Mouse (Mus musculus) testis, adult 2 months (tissue): ENCODE results near the gene Ldlrad2. TPM values are rescaled to one million over a fixed set of nuclear protein-coding genes. Genes with fewer than 3 reads are reported as not detected.
"Not testable (repeated sequence)": the region's sequence is repeated elsewhere in the genome, so short reads cannot be mapped to it uniquely, and the experiment has no call there.

ENCODE experiments used
- H3K27ac ChIP-seq: fragments of 200-500 bp; 2 replicates; pipeline ENCODE4 v1.5.1; 2012; ENCODE audit warnings: low read depth, low read length; ENCODE audit not compliant: control insufficient read depth, insufficient read depth
- H3K27me3 ChIP-seq: fragments of 200-500 bp; 2 replicates; pipeline ENCODE4 v1.6.1; 2012; ENCODE audit warnings: mild to moderate bottlenecking, low read length, moderate library complexity; ENCODE audit not compliant: control insufficient read depth, insufficient read depth
- H3K36me3 ChIP-seq: fragments of 200-500 bp; 2 replicates; pipeline ENCODE4 v1.6.1; 2012; ENCODE audit warnings: mild to moderate bottlenecking, low read length; ENCODE audit not compliant: control insufficient read depth, insufficient read depth
- H3K4me1 ChIP-seq: fragments of 200-500 bp; 2 replicates; pipeline ENCODE4 v1.6.1; 2012; ENCODE audit warnings: low read length; ENCODE audit not compliant: control insufficient read depth, insufficient read depth
- H3K4me3 ChIP-seq: fragments of 200-500 bp; 2 replicates; pipeline ENCODE4 v1.5.1; 2012; ENCODE audit warnings: low read depth, mild to moderate bottlenecking, low read length, moderate library complexity, mixed read lengths; ENCODE audit not compliant: control insufficient read depth
- CTCF ChIP-seq: fragments of 200-500 bp; IDR thresholded peaks from 2 replicates; pipeline ENCODE4 v1.5.1; 2012; ENCODE audit warnings: low read depth, mild to moderate bottlenecking, inconsistent platforms, low read length, moderate library complexity; ENCODE audit not compliant: control insufficient read depth, insufficient read depth, insufficient replicate concordance
- POLR2A ChIP-seq: fragments of 200-500 bp; IDR thresholded peaks from 2 replicates; pipeline ENCODE4 v1.6.1; 2012; ENCODE audit warnings: low read depth, mild to moderate bottlenecking, inconsistent platforms, low read length, moderate library complexity; ENCODE audit not compliant: control insufficient read depth
- polyA plus RNA-seq: library from polyadenylated mRNA; depleted of rRNA; stranded (reverse); fragments of >200 nt; gene quantifications from 2 replicates; pipeline ENCODE4 v1.2.3, GENCODE M21; 2012

Gene Ldlrad2
- polyA plus RNA-seq, 1 experiment: 0.86 TPM

GRCm38 (mm10) chr4:137598577-137598976 is 24.2 kb upstream of the Ldlrad2 start:
- Histone ChIP-seq H3K36me3 (no peaks in the 10 kb centered on the region), H3K4me1 (peaks cover 6% of the 10 kb centered on the region), H3K27ac (no peak overlapping the region; the same call in 1 of the 2 replicates), H3K4me3 (no peak overlapping the region), H3K27me3 (no peaks in the 10 kb centered on the region)
- no peak for TF ChIP-seq CTCF
- TF ChIP-seq POLR2A: no peak

- H3K4me3 ChIP-seq: no peak overlapping the region
- H3K4me1 ChIP-seq: peaks cover 6% of the 10 kb centered on the region
- H3K36me3 ChIP-seq: no peaks in the 10 kb centered on the region
- H3K27ac ChIP-seq: peak overlapping the region; percentile 39; the same call in 1 of the 2 replicates
- no peak for TF ChIP-seq POLR2A
- no peak for TF ChIP-seq CTCF
- no peaks in the 10 kb centered on the region for H3K27me3 ChIP-seq
These were observed 22.8 kb upstream of the Ldlrad2 start for GRCm38 (mm10) chr4:137597098-137597630.

DNA sequence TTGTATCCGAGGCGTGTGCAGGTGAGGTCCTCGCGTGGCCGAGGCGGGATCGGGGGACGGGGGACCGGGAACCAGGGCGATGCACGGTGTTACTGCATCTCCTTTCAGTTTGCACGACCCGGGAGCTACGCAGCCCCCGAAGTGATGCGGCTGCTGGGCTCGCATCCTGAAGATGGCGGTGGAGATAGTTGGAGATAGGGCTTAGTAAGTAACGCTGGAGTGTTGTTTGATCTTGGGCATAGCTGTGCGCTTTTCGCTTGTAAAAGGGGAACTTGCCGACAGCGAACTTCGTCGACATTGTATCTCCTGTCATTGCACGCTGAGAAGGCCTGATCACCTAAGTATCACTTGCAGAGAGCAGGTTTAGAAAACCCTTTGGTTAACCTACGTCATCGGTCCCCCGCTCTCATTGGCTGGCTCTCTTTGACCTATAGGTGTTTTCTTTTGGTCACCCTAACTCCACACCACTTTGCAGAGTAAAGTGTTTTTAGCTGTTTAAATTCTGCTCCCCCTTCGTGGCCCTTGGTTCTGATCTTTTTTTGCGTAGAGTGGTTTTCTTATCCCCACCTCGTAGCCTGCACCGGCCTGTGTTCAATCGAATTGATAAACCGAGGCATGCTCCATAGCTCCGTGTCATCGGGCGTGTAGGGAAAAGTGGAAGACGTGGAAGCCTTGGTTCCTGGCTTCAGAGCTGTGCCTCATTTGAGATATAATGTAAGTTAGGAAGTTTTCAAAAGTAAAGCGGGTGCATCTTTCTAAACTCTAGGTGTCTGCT is 20.3 kb upstream of the Ldlrad2 start:
- no peaks in the 10 kb centered on the region for H3K27me3 ChIP-seq
- no peak for TF ChIP-seq POLR2A
- no peak for TF ChIP-seq CTCF
- peak overlapping the region; percentile 93 for H3K4me3 ChIP-seq
- peaks cover 3% of the 10 kb centered on the region for H3K4me1 ChIP-seq
- peak overlapping the region; percentile 82 for H3K27ac ChIP-seq
- no peaks in the 10 kb centered on the region for H3K36me3 ChIP-seq

DNA sequence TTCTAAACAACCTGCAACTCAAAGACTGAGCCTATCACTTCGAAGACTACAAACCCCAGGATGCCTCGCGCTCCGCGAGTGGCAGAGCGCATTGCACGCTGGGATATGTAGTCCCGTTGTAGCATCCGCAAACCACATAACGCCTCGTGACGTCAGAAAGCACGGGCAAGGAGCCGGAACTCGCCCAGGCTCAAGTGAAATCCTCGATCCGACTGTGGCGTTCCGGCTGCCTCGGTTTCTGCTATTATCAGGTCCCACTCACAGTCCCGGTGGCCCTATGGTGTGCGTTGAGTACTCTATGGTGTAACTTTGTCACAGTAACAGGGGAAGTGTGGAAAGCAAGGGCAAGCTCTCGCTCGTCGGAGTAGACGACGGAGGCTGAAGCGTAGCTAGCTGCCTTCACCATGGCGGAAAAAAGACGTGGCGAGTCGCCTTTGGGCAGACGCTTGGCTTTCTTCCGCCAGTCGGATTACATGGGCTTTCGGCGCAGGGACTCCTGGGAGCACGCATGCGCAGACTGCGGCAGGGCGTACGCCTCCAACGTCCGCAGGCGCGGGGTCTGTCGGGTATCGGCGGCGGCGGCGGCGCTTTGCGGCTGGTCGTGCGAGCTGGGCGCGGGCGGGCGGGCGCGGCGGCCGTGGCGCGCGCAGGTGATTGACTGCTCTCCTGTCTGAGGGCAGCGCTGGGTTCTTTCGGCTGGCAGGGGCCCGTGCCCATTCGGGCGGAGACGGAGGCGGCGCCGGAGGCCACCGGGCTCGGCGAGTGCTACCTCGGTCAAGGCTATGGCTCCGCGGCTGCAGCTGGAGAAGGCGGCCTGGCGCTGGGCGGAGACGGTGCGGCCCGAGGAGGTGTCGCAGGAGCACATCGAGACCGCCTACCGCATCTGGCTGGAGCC is 19.5 kb upstream of the Ldlrad2 start, which contains the start of gene Usp48:
TSS of gene Usp48 (plus strand) at position 155 of the 895 bp plus-strand sequence.
- Histone ChIP-seq H3K27me3 (no peaks in the 10 kb centered on the region), H3K4me3 (peak within 1 kb of the TSS; percentile 93), H3K4me1 (peaks cover 3% of the 10 kb centered on the region), H3K27ac (peak within 1 kb of the TSS; percentile 99), H3K36me3 (no peaks in the 10 kb centered on the region)
- TF ChIP-seq POLR2A (peak; percentile 96), CTCF (0 out of 2 replicates have a peak, but pooled peaks have one; percentile 3)

DNA sequence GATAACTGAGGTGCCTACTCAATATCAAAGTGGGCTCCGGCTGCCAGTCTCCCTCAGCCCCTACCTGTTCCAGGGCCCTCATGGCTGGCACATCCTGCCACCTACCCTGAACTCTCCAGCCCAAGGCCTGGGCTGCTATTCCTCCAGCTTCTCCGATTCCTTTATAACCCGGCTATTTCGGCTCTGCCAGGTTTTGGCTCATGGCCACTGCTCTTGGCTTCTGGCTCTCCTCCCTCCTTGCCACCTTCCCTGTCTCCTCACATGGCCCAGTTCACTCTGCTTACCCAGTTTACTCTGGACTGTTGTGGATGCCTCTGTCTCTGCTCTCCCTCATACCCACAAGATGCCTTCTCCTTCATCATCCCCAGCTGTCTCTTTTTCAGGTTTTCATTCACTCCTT is 16.6 kb upstream of the Ldlrad2 start:
- H3K27me3 ChIP-seq: no peaks in the 10 kb centered on the region
- no peak overlapping the region for H3K4me3 ChIP-seq
- peaks cover 3% of the 10 kb centered on the region for H3K4me1 ChIP-seq
- no peak overlapping the region for H3K27ac ChIP-seq
- TF ChIP-seq CTCF: no peak
- H3K36me3 ChIP-seq: no peaks in the 10 kb centered on the region

GRCm38 (mm10) chr4:137589586-137589985 is 15.2 kb upstream of the Ldlrad2 start:
- Histone ChIP-seq H3K36me3 (no peaks in the 10 kb centered on the region), H3K27me3 (no peaks in the 10 kb centered on the region), H3K27ac (no peak overlapping the region), H3K4me3 (no peak overlapping the region), H3K4me1 (no peaks in the 10 kb centered on the region; the same call in 1 of the 2 replicates)
- TF ChIP-seq POLR2A (no peak), CTCF (no peak)

DNA sequence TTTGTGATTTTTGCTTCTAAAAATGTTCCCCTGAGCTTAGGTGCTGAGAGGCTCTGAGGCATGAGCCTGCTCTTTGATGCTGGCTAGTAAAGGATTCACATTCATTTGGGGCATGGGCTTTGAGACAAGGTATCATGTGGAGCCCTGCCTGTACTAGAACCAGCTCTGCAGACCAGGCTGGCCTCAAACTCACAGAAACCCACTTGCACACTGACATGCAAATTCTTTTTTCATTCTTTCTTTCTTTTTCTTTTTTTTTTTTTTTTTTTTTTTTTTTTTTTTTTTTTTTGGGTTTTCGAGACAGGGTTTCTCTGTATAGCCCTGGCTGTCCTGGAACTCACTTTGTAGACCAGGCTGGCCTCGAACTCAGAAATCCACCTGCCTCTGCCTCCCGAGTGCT is 14.7 kb upstream of the Ldlrad2 start:
- not testable (repeated sequence) for H3K36me3 ChIP-seq, H3K4me3 ChIP-seq, H3K27me3 ChIP-seq

More for the DNA sequence above, 14.7 kb upstream of the Ldlrad2 start:
- not testable (repeated sequence) for H3K27ac ChIP-seq, H3K4me1 ChIP-seq
